Mouse (Mus musculus) liver, embryonic 11.5 days (tissue): ENCODE measurements around the gene Begain. TPM values are rescaled to one million over a fixed set of nuclear protein-coding genes. Genes with fewer than 3 reads are reported as not detected.

Experiments
- ATAC-seq: fragments of 200-750 bp; cut with Nextera tagmentation; replicated peaks from 2 replicates; pipeline ENCODE4 v1.8.0; 2017; ENCODE audit warnings: moderate number of reproducible peaks, mild to moderate bottlenecking, moderate TSS enrichment, moderate library complexity; ENCODE audit not compliant: low FRiP score
- DNase-seq: peaks from one replicate; pipeline ENCODE4 v3.0.0-alpha.2; 2017; ENCODE audit warnings: low spot score
- H3K27ac ChIP-seq: fragments of 300-500 bp; sonication (generic); 2 replicates; pipeline ENCODE4 v1.5.1; 2014; ENCODE audit warnings: mild to moderate bottlenecking, low read depth, low read length, control low read depth
- H3K27me3 ChIP-seq: fragments of 300-500 bp; sonication (generic); replicated peaks from 2 replicates; pipeline ENCODE4 v1.6.1; 2014; ENCODE audit warnings: low read length, mixed read lengths; ENCODE audit not compliant: control insufficient read depth, insufficient read depth
- H3K36me3 ChIP-seq: fragments of 300-500 bp; sonication (generic); 2 replicates; pipeline ENCODE4 v1.6.1; 2014; ENCODE audit warnings: mild to moderate bottlenecking, low read length, moderate library complexity, mixed read lengths; ENCODE audit not compliant: control insufficient read depth, insufficient read depth
- H3K4me1 ChIP-seq: fragments of 300-500 bp; sonication (generic); replicated peaks from 2 replicates; pipeline ENCODE4 v1.6.1; 2014; ENCODE audit warnings: low read length, mixed read lengths; ENCODE audit not compliant: control insufficient read depth, insufficient read depth
- H3K4me2 ChIP-seq: fragments of 300-500 bp; sonication (generic); 2 replicates; pipeline ENCODE4 v1.6.1; 2014; ENCODE audit warnings: mild to moderate bottlenecking, control low read depth, moderate library complexity
- H3K4me3 ChIP-seq: fragments of 300-500 bp; sonication (generic); 2 replicates; pipeline ENCODE4 v1.5.1; 2014; ENCODE audit warnings: low read depth, low read length, control low read depth
- H3K9ac ChIP-seq: fragments of 300-500 bp; sonication (generic); 2 replicates; pipeline ENCODE4 v1.6.1; 2014; ENCODE audit warnings: low read depth, low read length, control low read depth
- H3K9me3 ChIP-seq: fragments of 300-500 bp; sonication (generic); 2 replicates; pipeline ENCODE4 v1.6.1; 2016; ENCODE audit warnings: low read length, inconsistent platforms, mixed read lengths; ENCODE audit not compliant: control insufficient read depth
- WGBS: fragments of 180-500 bp; shearing (Covaris S2); extraction: QIAGEN DNeasy Blood & Tissue Kit; methylation state at CpG from one replicate; pipeline ENCODE4 v1.1.7; 2014; 5-methylcytosine and 5-hydroxymethylcytosine counted together
- polyA plus RNA-seq: library from polyadenylated mRNA; unstranded; fragments of >200 nt; fragmentation: Nextera tagmentation; extraction: Ambion mirVana; gene quantifications from 2 replicates; pipeline ENCODE4 v1.2.1, GENCODE M21; 2014

The Begain gene
- polyA plus RNA-seq, 1 experiment from 2014 or later, result 2.2 TPM

DNA sequence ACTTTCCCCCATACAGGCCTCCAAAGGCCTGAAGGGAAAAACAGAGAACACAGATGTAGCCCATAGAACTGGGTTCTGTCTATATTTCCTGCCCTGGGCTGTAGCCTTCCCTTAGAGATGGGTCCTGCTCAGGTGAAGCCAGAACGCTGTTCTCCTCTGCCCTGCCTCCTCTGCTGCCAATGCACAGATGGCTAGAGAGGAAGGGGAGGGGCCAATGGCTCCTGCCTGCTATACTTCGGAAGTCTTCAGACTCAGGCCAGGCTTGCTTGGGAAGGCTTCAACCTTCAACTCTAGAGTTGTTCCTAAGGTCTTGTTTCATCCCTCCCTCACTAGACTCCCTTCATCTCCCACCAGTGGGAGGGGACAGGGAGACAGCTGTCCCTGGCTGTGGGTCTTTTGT lies 1.7 kb upstream of the Begain start:
- Histone ChIP-seq H3K4me3 (no peak overlapping the region), H3K9ac (no peak overlapping the region), H3K36me3 (no peaks in the 10 kb centered on the region), H3K27ac (no peak overlapping the region), H3K4me1 (no peaks in the 10 kb centered on the region), H3K9me3 (no peaks in the 10 kb centered on the region), H3K27me3 (peaks cover 12% of the 10 kb centered on the region), H3K4me2 (no peak overlapping the region)
- 49% methylated on average over 2 of the region's 2 CpGs for WGBS
- DNase-seq (no peak), ATAC-seq (no peak)

DNA sequence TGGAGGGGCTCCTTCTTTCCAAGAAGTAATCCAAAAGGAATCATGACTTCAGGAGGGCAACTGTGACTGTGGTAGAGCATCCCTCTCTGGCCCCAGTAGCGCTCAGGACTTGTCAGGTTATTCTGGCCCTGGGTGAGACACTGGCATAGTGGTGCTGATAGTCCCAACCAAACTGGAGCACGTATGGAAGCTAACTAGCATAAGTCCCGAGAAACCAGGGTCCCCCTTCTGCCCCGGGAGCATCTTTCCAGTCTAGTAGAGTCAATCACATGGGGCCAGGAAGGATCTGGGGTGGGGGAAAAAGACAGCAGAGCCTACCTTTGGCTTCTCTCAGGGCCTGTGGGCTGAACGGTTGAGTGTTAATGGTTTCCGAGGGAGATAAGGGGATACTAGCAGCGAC lies 721 bp upstream of the Begain start:
- WGBS, result 48% methylated on average over 7 of the region's 7 CpGs
- no peaks in the 10 kb centered on the region for H3K9me3 ChIP-seq
- H3K4me3 ChIP-seq, result no peak overlapping the region
- H3K4me1 ChIP-seq, result no peaks in the 10 kb centered on the region
- ATAC-seq (no peak), DNase-seq (no peak)
- no peaks in the 10 kb centered on the region for H3K36me3 ChIP-seq
- H3K4me2 ChIP-seq, result peak overlapping the region; percentile 77
- H3K27ac ChIP-seq, result no peak overlapping the region
- peaks cover 12% of the 10 kb centered on the region for H3K27me3 ChIP-seq
- H3K9ac ChIP-seq, result no peak overlapping the region

DNA sequence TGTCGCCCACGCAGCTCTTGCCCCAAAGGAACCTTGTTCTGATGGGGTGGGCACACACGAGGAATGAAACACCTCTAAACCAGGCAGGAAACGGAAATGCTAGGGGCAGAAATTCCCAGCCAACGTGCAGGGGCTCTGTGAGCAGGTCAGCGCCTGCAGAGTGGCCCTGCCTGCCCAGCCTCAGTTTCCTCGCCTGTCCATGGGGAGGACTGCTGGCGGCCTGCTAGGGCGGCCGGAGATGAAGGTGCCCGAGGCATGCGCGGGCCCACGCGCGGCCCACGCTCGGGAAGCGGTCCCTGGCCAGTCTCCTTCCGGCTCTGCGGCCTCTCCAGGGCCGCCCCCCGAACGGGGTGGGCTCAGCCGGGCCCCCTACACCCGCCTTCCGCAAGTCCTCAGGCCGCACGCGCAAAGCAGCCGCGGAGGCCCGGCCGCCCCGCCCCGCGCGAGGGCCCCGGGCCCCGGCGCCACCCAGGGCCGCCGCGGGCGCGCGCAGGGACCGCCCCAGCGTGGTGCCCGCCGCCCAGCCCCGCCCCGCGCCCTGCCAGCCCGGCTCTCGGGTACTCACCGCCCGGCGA lies 369 bp downstream of the Begain start:
- H3K27me3 ChIP-seq, result peaks cover 12% of the 10 kb centered on the region
- DNase-seq, result peak; percentile 58
- H3K27ac ChIP-seq, result no peak overlapping the region; the same call in 1 of the 2 replicates
- H3K4me1 ChIP-seq, result no peaks in the 10 kb centered on the region
- peak overlapping the region; percentile 66 for H3K9ac ChIP-seq
- ATAC-seq, result peak; percentile 83
- H3K4me3 ChIP-seq, result peak overlapping the region; percentile 60
- H3K9me3 ChIP-seq, result no peaks in the 10 kb centered on the region
- 4% methylated on average over 35 of the region's 59 CpGs for whole genome bisulfite sequencing
- peak overlapping the region; percentile 77 for H3K4me2 ChIP-seq
- no peaks in the 10 kb centered on the region for H3K36me3 ChIP-seq

GRCm38 (mm10) chr12:109058660-109059059 lies 9.4 kb downstream of the Begain start:
- Histone ChIP-seq H3K27ac (no peak overlapping the region), H3K9ac (no peak overlapping the region), H3K27me3 (peaks cover 41% of the 10 kb centered on the region)

GRCm38 (mm10) chr12:109057736-109058135 lies 10.3 kb downstream of the Begain start:
- H3K9ac ChIP-seq, result no peak overlapping the region
- WGBS, result 63% methylated on average over 4 of the region's 4 CpGs
- H3K36me3 ChIP-seq, result no peaks in the 10 kb centered on the region
- H3K9me3 ChIP-seq, result no peaks in the 10 kb centered on the region
- peaks cover 50% of the 10 kb centered on the region for H3K27me3 ChIP-seq
- no peak overlapping the region for H3K27ac ChIP-seq
- no peak for ATAC-seq
- no peaks in the 10 kb centered on the region for H3K4me1 ChIP-seq
- no peak overlapping the region for H3K4me2 ChIP-seq
- H3K4me3 ChIP-seq, result no peak overlapping the region
- no peak for DNase-seq

More at GRCm38 (mm10) chr12:109058660-109059059, 9.4 kb downstream of the Begain start:
- ATAC-seq (no peak), DNase-seq (no peak)
- Histone ChIP-seq H3K4me1 (no peaks in the 10 kb centered on the region), H3K9me3 (no peaks in the 10 kb centered on the region), H3K4me2 (no peak overlapping the region), H3K4me3 (no peak overlapping the region), H3K36me3 (no peaks in the 10 kb centered on the region)
- WGBS, result 82% methylated on average over 8 of the region's 8 CpGs

GRCm38 (mm10) chr12:109053020-109053806 lies 14.8 kb downstream of the Begain start:
- H3K4me1 ChIP-seq, result no peaks in the 10 kb centered on the region
- 3% methylated on average over 101 of the region's 105 CpGs for WGBS
- no peaks in the 10 kb centered on the region for H3K9me3 ChIP-seq
- H3K4me2 ChIP-seq, result peak overlapping the region; percentile 70
- peak overlapping the region; percentile 51 for H3K4me3 ChIP-seq
- no peak; the same call in 1 of the 2 replicates for ATAC-seq
- H3K27me3 ChIP-seq, result peaks cover 88% of the 10 kb centered on the region
- no peaks in the 10 kb centered on the region for H3K36me3 ChIP-seq
- H3K27ac ChIP-seq, result no peak overlapping the region
- no peak overlapping the region for H3K9ac ChIP-seq
- DNase-seq, result peak; percentile 40

DNA sequence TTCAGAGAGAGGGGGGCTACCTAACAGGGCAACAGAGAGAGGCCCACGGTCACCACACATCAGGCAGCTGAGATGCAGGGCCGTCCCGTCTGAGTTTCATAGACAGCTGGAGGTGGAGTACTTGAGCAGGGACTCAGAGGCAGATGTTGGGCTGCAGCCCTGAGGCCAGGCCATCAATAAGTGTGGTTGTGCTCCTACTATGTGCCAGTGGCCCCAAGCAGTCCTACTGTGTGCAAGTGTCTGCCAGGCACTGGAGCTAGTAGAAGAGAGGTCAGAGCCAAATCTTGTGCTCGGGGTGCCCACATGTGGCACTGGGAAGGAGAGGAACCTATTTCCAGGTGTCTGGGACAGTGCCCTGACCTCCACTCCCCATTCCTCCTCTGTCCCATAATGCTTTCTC lies 18.1 kb downstream of the Begain start:
- no peak overlapping the region for H3K4me2 ChIP-seq
- no peak for DNase-seq
- H3K36me3 ChIP-seq, result no peaks in the 10 kb centered on the region
- H3K9ac ChIP-seq, result no peak overlapping the region
- 77% methylated on average over 4 of the region's 4 CpGs for WGBS
- no peaks in the 10 kb centered on the region for H3K4me1 ChIP-seq
- no peaks in the 10 kb centered on the region for H3K9me3 ChIP-seq
- H3K27ac ChIP-seq, result no peak overlapping the region
- no peak overlapping the region for H3K4me3 ChIP-seq
- H3K27me3 ChIP-seq, result peaks cover 62% of the 10 kb centered on the region
- ATAC-seq, result no peak

GRCm38 (mm10) chr12:109045581-109045980 lies 22.4 kb downstream of the Begain start:
- ATAC-seq (no peak), DNase-seq (no peak)
- Histone ChIP-seq H3K27ac (no peak overlapping the region), H3K36me3 (no peaks in the 10 kb centered on the region), H3K9me3 (no peaks in the 10 kb centered on the region), H3K27me3 (peaks cover 29% of the 10 kb centered on the region; the same call in 1 of the 2 replicates), H3K4me3 (no peak overlapping the region), H3K4me2 (no peak overlapping the region), H3K4me1 (no peaks in the 10 kb centered on the region), H3K9ac (no peak overlapping the region)
- WGBS, result 77% methylated on average over 7 of the region's 7 CpGs

DNA sequence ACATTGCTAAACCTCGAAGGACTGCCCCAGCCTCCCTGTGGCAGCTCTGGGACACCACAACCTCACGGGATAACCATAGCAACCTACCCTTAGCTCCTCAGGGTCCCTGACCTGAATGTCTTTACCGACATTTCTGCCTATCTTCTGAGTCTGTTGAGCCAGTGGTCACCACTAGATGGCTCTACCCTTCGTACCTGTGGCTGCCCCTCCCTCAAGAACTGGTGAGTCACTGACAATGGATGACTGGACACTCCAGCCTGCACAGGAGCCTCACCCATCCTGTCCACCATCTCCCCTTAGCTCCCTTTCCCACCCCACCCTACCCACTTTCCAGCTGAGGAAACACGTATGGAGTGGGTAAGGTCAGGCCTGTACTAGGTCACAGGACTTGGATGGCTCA lies 23.5 kb downstream of the Begain start:
- no peak overlapping the region for H3K4me2 ChIP-seq
- no peak overlapping the region for H3K27ac ChIP-seq
- DNase-seq (no peak), ATAC-seq (no peak)
- H3K4me1 ChIP-seq, result no peaks in the 10 kb centered on the region
- peaks cover 18% of the 10 kb centered on the region; the same call in 1 of the 2 replicates for H3K27me3 ChIP-seq
- no peak overlapping the region for H3K9ac ChIP-seq
- no peak overlapping the region for H3K4me3 ChIP-seq
- WGBS, result 18% methylated on average over 5 of the region's 5 CpGs
- H3K36me3 ChIP-seq, result no peaks in the 10 kb centered on the region
- no peaks in the 10 kb centered on the region for H3K9me3 ChIP-seq
